Mouse (Mus musculus) urinary bladder, postnatal 14 days (tissue): ENCODE measurements at regions not wholly inside any gene's neighbourhood (a gene's known extent, or its start where the extent isn't known, plus 50 kb on each side); places are given as distances from the start of the nearest gene placed in this dataset.

Source experiments
- DNase-seq: peaks from one replicate; pipeline ENCODE4 v3.0.0; 2021; ENCODE audit warnings: low spot score

- DNase-seq: no peak
Observed at GRCm38 (mm10) chr3:147444005-147444763, 592.0 kb downstream of the Ttll7 start.

- DNase-seq: no peak
Observed at GRCm38 (mm10) chr3:147445066-147445844, 593.1 kb downstream of the Ttll7 start.

GRCm38 (mm10) chr3:147445884-147446283 is 593.7 kb downstream of the Ttll7 start:
- peak; percentile 9 for DNase-seq

- no peak for DNase-seq
Observed at GRCm38 (mm10) chr3:147452176-147452575, 600.0 kb downstream of the Ttll7 start.

- no peak for DNase-seq
Observed at GRCm38 (mm10) chr3:147455383-147455782, 603.2 kb downstream of the Ttll7 start.

- DNase-seq: no peak
Observed at GRCm38 (mm10) chr3:147456294-147456693, 604.1 kb downstream of the Ttll7 start.

GRCm38 (mm10) chr3:147458115-147458514 is 605.9 kb downstream of the Ttll7 start:
- DNase-seq: no peak

- DNase-seq: no peak
Observed at GRCm38 (mm10) chr3:147479890-147480289, 627.7 kb downstream of the Ttll7 start.
